9 mouse cellular contexts compared by ENCODE assay signal in the genomic region with DNA sequence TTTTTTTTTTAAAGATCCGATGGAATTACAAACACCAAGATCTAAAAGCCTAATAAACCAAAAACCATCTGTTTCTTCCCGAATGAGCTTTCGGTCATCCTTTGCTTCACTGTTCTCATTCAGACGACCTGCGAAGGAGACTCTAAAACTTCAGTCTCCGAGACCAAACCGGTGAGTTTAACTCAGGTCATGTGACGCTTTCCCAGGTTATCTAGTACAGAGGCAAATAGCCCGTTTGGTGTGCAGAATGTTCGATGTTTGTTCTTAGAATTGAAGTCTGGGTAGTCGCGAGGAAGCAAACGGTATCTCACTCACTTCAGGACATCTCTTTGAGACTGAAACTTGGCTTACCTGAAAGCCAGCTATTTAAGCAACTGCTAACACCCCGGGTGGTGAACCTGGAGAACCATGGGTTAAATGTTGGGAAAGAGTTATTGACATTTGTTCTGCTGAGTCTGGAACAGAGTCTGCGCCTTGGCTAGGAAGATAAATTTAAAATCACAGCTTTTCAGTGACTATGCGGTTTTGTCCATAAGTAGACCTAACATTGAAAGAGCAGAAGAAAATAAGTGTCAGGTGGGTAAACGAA. TPM values are rescaled to one million over a fixed set of nuclear protein-coding genes. Genes with fewer than 3 reads are reported as not detected.
A peak's percentile ranks its signal among the peaks of the same experiment; 100 is the strongest.
DNase-seq lines count a peak whose midpoint lies in the region; ATAC-seq lines count a peak whose summit lies in the region.
"Had no signal": no experiment of that assay in that cellular context is flagged by ENCODE, and none has a peak within 500 bp of the region (broad histone marks: within the 10 kb centered on the region; RNA-seq: fewer than 3 reads in every experiment).

No protein-coding gene starts in this region.

- H3K4me1 ChIP-seq in embryonic facial prominence, embryonic 10.5 days, result peaks cover 9% of the 10 kb centered on the region
- no peaks in the 10 kb centered on the region for H3K4me1 ChIP-seq in intestine, embryonic 14.5 days (replicated peaks; ENCODE audit: control insufficient read depth, insufficient read depth, low read length)

- no peak overlapping the region for H3K27ac ChIP-seq in embryonic facial prominence, embryonic 10.5 days (replicated peaks)
- H3K27ac ChIP-seq in intestine, embryonic 14.5 days (ENCODE audit: low read depth), result 0 out of 2 replicates have a peak overlapping the region, but pooled peaks have one; percentile 28

- no peaks in the 10 kb centered on the region for H3K36me3 ChIP-seq in embryonic facial prominence, embryonic 10.5 days (replicated peaks)
- no peaks in the 10 kb centered on the region for H3K36me3 ChIP-seq in intestine, embryonic 14.5 days (ENCODE audit: control insufficient read depth, insufficient read depth, low read length)

- ATAC-seq in intestine, embryonic 14.5 days (replicated peaks; ENCODE audit: low FRiP score, low TSS enrichment, low read depth), result peak; percentile 45; the same call in 1 of the 2 replicates

- H3K4me3 ChIP-seq in embryonic facial prominence, embryonic 10.5 days, result peak overlapping the region; percentile 54
- H3K4me3 ChIP-seq in intestine, embryonic 14.5 days (ENCODE audit: low read depth, low read length), result peak overlapping the region; percentile 38

- H3K9me3 ChIP-seq in embryonic facial prominence, embryonic 10.5 days, result no peaks in the 10 kb centered on the region
- H3K9me3 ChIP-seq in intestine, embryonic 14.5 days (ENCODE audit: control insufficient read depth, low read length), result no peaks in the 10 kb centered on the region

- WGBS in embryonic facial prominence, embryonic 10.5 days, result 51% methylated on average over 17 of the region's 17 CpGs
- WGBS in intestine, embryonic 14.5 days, result 25% methylated on average over 17 of the region's 17 CpGs

- no peak overlapping the region for H3K9ac ChIP-seq in intestine, embryonic 14.5 days (ENCODE audit: low read length)

- H3K4me2 ChIP-seq in intestine, embryonic 14.5 days (ENCODE audit: low read length), result peak overlapping the region; percentile 61

- DNase-seq in heart, adult 11 months, result peak; percentile 19
- DNase-seq in heart, postnatal 36 days, result no peak
- no peak for DNase-seq in embryonic facial prominence, embryonic 10.5 days (ENCODE audit: low spot score)
- DNase-seq in intestine, embryonic 14.5 days (ENCODE audit: low spot score), result peak; percentile 70
- peak; percentile 45 for DNase-seq in lung, postnatal 36 days
- DNase-seq in layer of hippocampus, adult 8-10 months (ENCODE audit: low spot score in 2 of 2), result no peak
- DNase-seq in right cerebral cortex, postnatal 14 days, result no peak
- DNase-seq in embryo, embryonic 10 days (ENCODE audit: low spot score), result no peak

- intact Hi-C loops in heart, postnatal 36 days (cut with DNase I), result no loop called here

- peaks cover 16% of the 10 kb centered on the region for H3K27me3 ChIP-seq in embryonic facial prominence, embryonic 10.5 days (replicated peaks; ENCODE audit: low read depth, poor library complexity, severe bottlenecking)
- H3K27me3 ChIP-seq in intestine, embryonic 14.5 days (replicated peaks; ENCODE audit: control insufficient read depth, insufficient read depth, low read length), result no peaks in the 10 kb centered on the region

RNA-seq across cellular contexts. Expression of gene Exph5, which starts 39.0 kb away (rescaled TPM):
- total RNA-seq in heart, postnatal 36 days (2021), result under 1 TPM; 0.30 to 0.44 TPM
- 1.7 TPM in 2 replicates for polyA plus RNA-seq in embryonic facial prominence, embryonic 10.5 days (2016; fragmentation: Nextera tagmentation; extraction: Ambion mirVana)
- 4.9 and 6.2 TPM in 2 replicates for polyA plus RNA-seq in intestine, embryonic 14.5 days (2014; fragmentation: Nextera tagmentation; extraction: Ambion mirVana)
- 1 to 10 TPM; 4.1 to 5.1 (median 4.8) TPM for total RNA-seq in layer of hippocampus, adult 8-10 months (2022)
- total RNA-seq: common myeloid progenitor, adult 5-6 weeks had no signal

RNA-seq across cellular contexts. Expression of gene Kdelc2, which starts 43.4 kb away (rescaled TPM):
- total RNA-seq in heart, postnatal 36 days (2021), result 1 to 10 TPM; 8.1 to 9.3 TPM
- polyA plus RNA-seq in embryonic facial prominence, embryonic 10.5 days (2016; fragmentation: Nextera tagmentation; extraction: Ambion mirVana), result 9.7 and 10.3 TPM in 2 replicates
- polyA plus RNA-seq in intestine, embryonic 14.5 days (2014; fragmentation: Nextera tagmentation; extraction: Ambion mirVana), result 27.3 and 31.3 TPM in 2 replicates
- total RNA-seq in layer of hippocampus, adult 8-10 months (2022), result 1 to 10 TPM; 6.3 to 9.5 (median 7.7) TPM

Comparison
In these comparisons a context has a peak if more than half of its experiments do, and no peak if none do; other contexts are left out.
1. DNase-seq: peak in heart, adult 11 months (single experiment), intestine, embryonic 14.5 days (single experiment) and lung, postnatal 36 days (single experiment); none in heart, postnatal 36 days (0 of 2), embryonic facial prominence, embryonic 10.5 days (single experiment), layer of hippocampus, adult 8-10 months (0 of 2), right cerebral cortex, postnatal 14 days (single experiment) and embryo, embryonic 10 days (single experiment).